Mouse (Mus musculus): ENCODE results near the gene Il1rapl2. TPM values are rescaled to one million over a fixed set of nuclear protein-coding genes. Genes with fewer than 3 reads are reported as not detected.

Gene Il1rapl2
- polyA plus RNA-seq (2016; fragmentation: Nextera tagmentation; extraction: Ambion mirVana), result not detected in 2 replicates

DNA sequence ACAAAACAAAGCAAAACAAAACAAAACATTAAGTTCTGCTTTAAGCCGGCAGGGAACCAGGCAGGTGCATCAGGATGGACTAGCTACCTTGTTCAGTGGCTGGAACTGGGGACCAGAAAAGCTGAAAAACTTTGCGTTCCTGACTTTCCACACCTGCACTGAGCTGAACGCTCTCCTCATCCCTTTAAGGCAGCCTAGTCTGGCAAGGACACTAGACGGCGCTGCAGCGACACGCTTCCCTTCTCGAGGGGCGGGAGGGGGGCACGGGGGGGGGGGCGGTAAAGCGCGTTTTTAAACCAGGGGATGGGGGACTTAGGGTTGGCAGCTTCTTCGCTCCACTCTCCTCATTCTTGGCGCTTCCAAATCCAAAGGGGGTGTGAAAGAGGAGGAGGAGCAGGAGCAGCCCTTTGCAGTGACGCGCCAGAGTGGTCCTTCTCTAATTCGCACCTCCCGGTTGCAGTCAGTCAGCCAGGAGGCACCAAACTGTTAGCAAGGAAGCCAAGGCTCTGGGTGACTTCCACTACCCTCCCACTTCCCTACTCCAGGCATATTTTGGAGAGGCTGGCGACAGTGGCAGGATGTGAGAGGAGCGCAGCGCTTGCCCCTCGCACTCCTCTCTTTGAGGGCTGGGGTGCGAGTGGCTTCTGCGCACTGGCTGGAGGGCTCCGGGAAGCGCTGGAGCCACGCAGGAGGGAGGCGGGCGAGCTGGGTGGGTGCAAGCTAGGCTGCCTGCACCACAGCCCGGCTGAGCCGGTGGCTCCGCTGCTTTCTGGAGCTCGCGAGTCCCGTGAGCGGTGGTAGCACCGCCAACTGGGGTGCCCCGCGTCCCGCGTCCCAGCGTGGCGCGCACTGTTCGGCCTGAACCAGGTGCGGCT lies at the start of gene Il1rapl2:
Gene Il1rapl2, plus strand, starts transcription at position 288 of the 875 bp plus-strand sequence.
- no peaks in the 10 kb centered on the region for H3K9me3 ChIP-seq
- H3K4me1 ChIP-seq, result no peaks in the 10 kb centered on the region
- DNase-seq (ENCODE audit: low spot score), result no peak
- peaks cover 49% of the 10 kb centered on the region for H3K27me3 ChIP-seq (ENCODE audit: insufficient read depth, poor library complexity, severe bottlenecking)
- 12% methylated on average over 44 of the region's 47 CpGs for WGBS
- no peak within 1 kb of the TSS for H3K27ac ChIP-seq
- peak within 1 kb of the TSS; percentile 56 for H3K4me3 ChIP-seq
- no peaks in the 10 kb centered on the region for H3K36me3 ChIP-seq

GRCm38 (mm10) chrX:137548348-137548747 lies 22.1 kb upstream of the Il1rapl2 start:
- H3K9me3 ChIP-seq, result no peaks in the 10 kb centered on the region
- H3K4me3 ChIP-seq, result no peak overlapping the region
- H3K27me3 ChIP-seq (ENCODE audit: insufficient read depth, poor library complexity, severe bottlenecking), result no peaks in the 10 kb centered on the region
- no peaks in the 10 kb centered on the region for H3K4me1 ChIP-seq
- H3K36me3 ChIP-seq, result no peaks in the 10 kb centered on the region
- DNase-seq (ENCODE audit: low spot score), result no peak
- H3K27ac ChIP-seq, result no peak overlapping the region
- WGBS, result 76% methylated on average over 2 of the region's 2 CpGs

GRCm38 (mm10) chrX:137569472-137570188 lies 778 bp upstream of the Il1rapl2 start:
- WGBS, result 31% methylated on average over 21 of the region's 21 CpGs

DNA sequence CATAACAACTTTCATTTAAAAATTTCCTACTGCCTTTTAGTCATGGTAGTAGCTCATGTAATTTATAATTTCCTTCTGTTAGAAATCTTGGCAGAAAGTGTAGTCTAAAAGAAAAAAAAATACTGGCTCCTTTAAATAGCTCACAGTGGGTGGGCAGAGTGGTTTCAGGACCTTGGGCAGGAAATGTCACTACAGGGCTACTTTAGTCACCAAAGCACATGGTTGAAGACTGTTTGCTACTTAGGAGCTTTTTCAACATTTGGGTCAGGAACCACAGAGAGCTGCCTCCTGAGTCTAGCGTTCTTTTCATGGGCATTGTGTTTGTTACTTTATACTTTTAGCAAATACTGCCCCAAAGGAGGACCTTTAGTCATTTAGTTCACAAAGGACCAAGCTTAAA lies 12.2 kb downstream of the Il1rapl2 start:
- Histone ChIP-seq H3K9me3 (no peaks in the 10 kb centered on the region), H3K4me3 (no peak overlapping the region), H3K27ac (no peak overlapping the region), H3K4me1 (no peaks in the 10 kb centered on the region), H3K27me3 (ENCODE audit: insufficient read depth, poor library complexity, severe bottlenecking) (no peaks in the 10 kb centered on the region), H3K36me3 (no peaks in the 10 kb centered on the region)
- WGBS, result 31% methylated on average over 1 of the region's 1 CpGs
- no peak for DNase-seq (ENCODE audit: low spot score)

More at GRCm38 (mm10) chrX:137569472-137570188, 778 bp upstream of the Il1rapl2 start:
- Histone ChIP-seq H3K27ac (no peak overlapping the region), H3K27me3 (ENCODE audit: insufficient read depth, poor library complexity, severe bottlenecking) (peaks cover 49% of the 10 kb centered on the region), H3K36me3 (no peaks in the 10 kb centered on the region), H3K4me1 (no peaks in the 10 kb centered on the region), H3K4me3 (peak overlapping the region; percentile 56), H3K9me3 (no peaks in the 10 kb centered on the region)
- DNase-seq (ENCODE audit: low spot score), result no peak

- Histone ChIP-seq H3K9me3 (no peaks in the 10 kb centered on the region), H3K4me3 (no peak overlapping the region), H3K27ac (no peak overlapping the region), H3K36me3 (no peaks in the 10 kb centered on the region), H3K4me1 (no peaks in the 10 kb centered on the region), H3K27me3 (ENCODE audit: insufficient read depth, poor library complexity, severe bottlenecking) (no peaks in the 10 kb centered on the region)
- no peak for DNase-seq (ENCODE audit: low spot score)
Measured at GRCm38 (mm10) chrX:137620697-137621096, 50.3 kb downstream of the Il1rapl2 start.

- 24% methylated on average over 2 of the region's 2 CpGs for WGBS
- H3K9me3 ChIP-seq, result no peaks in the 10 kb centered on the region
Measured at GRCm38 (mm10) chrX:137667011-137667410, 96.6 kb downstream of the Il1rapl2 start.

GRCm38 (mm10) chrX:137687974-137688373 lies 117.6 kb downstream of the Il1rapl2 start:
- no peak for DNase-seq (ENCODE audit: low spot score)
- H3K27ac ChIP-seq, result no peak overlapping the region
- H3K4me1 ChIP-seq, result no peaks in the 10 kb centered on the region
- no peaks in the 10 kb centered on the region for H3K9me3 ChIP-seq
- 85% methylated on average over 1 of the region's 1 CpGs for WGBS
- no peak overlapping the region for H3K4me3 ChIP-seq
- no peaks in the 10 kb centered on the region for H3K36me3 ChIP-seq
- no peaks in the 10 kb centered on the region for H3K27me3 ChIP-seq (ENCODE audit: insufficient read depth, poor library complexity, severe bottlenecking)

More at GRCm38 (mm10) chrX:137667011-137667410, 96.6 kb downstream of the Il1rapl2 start:
- DNase-seq (ENCODE audit: low spot score), result no peak
- Histone ChIP-seq H3K27ac (no peak overlapping the region), H3K4me3 (no peak overlapping the region), H3K4me1 (no peaks in the 10 kb centered on the region), H3K27me3 (ENCODE audit: insufficient read depth, poor library complexity, severe bottlenecking) (no peaks in the 10 kb centered on the region), H3K36me3 (no peaks in the 10 kb centered on the region)

DNA sequence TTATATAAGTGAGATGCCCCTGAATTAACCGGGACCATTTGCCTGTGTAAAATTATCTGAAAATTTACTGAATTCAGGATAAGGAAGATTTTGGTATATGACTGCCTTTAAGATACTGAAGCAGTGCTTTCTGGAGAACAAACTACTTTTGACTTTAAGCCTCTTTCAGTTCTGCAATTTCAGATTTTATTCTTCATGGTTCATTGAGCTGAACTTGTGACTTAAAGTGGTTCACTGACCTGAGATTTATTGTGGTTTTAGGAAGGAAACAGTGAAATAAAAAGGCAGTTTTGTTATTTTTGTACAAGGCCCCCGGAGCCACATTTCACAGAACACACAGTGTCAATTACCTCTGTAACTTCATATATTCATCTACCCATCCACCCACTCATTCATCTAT lies 129.6 kb downstream of the Il1rapl2 start:
- Histone ChIP-seq H3K36me3 (no peaks in the 10 kb centered on the region), H3K9me3 (no peaks in the 10 kb centered on the region), H3K4me1 (no peaks in the 10 kb centered on the region), H3K4me3 (no peak overlapping the region), H3K27me3 (ENCODE audit: insufficient read depth, poor library complexity, severe bottlenecking) (no peaks in the 10 kb centered on the region), H3K27ac (no peak overlapping the region)
- 76% methylated on average over 2 of the region's 2 CpGs for WGBS
- DNase-seq (ENCODE audit: low spot score), result no peak

DNA sequence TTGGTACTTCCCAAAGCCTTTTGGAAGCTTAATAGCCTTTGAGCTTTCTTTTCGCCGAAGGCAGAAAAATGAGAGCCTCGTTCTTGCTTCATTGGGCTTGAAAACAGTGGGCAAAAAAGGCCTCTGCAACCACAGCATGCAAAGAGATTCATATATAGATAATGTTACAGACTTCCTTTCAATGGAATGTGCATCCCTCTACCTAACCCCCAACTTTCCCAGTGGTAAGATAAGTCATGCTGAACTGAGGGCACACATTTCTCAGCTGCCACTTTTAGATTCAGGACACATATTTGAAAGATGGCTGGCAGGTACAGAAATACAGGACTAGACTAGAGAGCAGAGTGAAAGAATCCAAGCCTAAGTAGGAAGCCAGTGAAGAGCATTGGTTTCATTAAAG lies 185.1 kb downstream of the Il1rapl2 start:
- no peaks in the 10 kb centered on the region for H3K36me3 ChIP-seq
- H3K27ac ChIP-seq, result no peak overlapping the region
- H3K4me3 ChIP-seq, result no peak overlapping the region
- DNase-seq (ENCODE audit: low spot score), result no peak
- H3K4me1 ChIP-seq, result no peaks in the 10 kb centered on the region
- H3K9me3 ChIP-seq, result no peaks in the 10 kb centered on the region
- WGBS, result 78% methylated on average over 3 of the region's 3 CpGs
- H3K27me3 ChIP-seq (ENCODE audit: insufficient read depth, poor library complexity, severe bottlenecking), result no peaks in the 10 kb centered on the region

DNA sequence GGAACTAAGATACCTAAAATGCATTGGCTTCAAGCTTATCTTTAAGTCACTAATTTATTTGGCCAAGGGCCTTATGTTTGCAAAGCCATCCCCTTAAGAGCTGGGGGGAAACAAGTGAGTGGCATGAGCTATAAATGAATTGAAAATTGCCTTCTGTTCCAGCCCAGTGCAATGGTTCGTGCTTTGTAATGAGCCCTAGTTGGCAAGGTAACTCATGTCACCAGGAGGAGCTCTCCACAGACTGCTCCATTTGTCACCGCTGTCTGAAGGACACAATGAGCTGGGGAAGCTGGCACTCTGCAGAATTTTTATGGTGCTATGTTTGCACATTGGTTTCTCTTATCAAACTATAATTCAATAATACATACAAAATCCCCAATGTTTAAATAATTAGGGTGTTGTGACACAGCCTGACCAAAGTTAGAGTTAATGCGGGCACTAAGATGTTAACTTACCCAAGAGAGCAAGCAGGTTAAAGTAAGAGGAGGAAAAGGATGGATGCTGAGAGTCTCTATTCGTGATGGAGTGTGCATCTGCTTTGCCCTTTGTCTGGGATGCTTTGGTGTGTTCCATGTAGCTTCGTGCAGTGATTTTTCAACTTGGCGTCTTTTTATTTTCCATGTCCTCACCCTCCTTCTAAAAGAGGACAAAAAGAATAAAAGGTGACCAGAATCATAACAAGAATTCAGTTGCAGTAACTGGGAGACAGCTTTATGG lies 235.2 kb downstream of the Il1rapl2 start:
- WGBS, result 72% methylated on average over 6 of the region's 6 CpGs
- no peak overlapping the region for H3K4me3 ChIP-seq
- no peak overlapping the region for H3K27ac ChIP-seq
- no peaks in the 10 kb centered on the region for H3K9me3 ChIP-seq
- H3K27me3 ChIP-seq (ENCODE audit: insufficient read depth, poor library complexity, severe bottlenecking), result no peaks in the 10 kb centered on the region
- no peaks in the 10 kb centered on the region for H3K36me3 ChIP-seq
- no peak for DNase-seq (ENCODE audit: low spot score)
- no peaks in the 10 kb centered on the region for H3K4me1 ChIP-seq

GRCm38 (mm10) chrX:137806231-137807114 lies 236.1 kb downstream of the Il1rapl2 start:
- no peak for DNase-seq (ENCODE audit: low spot score)
- Histone ChIP-seq H3K4me1 (no peaks in the 10 kb centered on the region), H3K27me3 (ENCODE audit: insufficient read depth, poor library complexity, severe bottlenecking) (no peaks in the 10 kb centered on the region), H3K9me3 (no peaks in the 10 kb centered on the region), H3K36me3 (no peaks in the 10 kb centered on the region), H3K27ac (no peak overlapping the region), H3K4me3 (no peak overlapping the region)
- 68% methylated on average over 4 of the region's 4 CpGs for WGBS

GRCm38 (mm10) chrX:137809526-137809925 lies 239.1 kb downstream of the Il1rapl2 start:
- Histone ChIP-seq H3K4me3 (no peak overlapping the region), H3K4me1 (no peaks in the 10 kb centered on the region), H3K27me3 (ENCODE audit: insufficient read depth, poor library complexity, severe bottlenecking) (no peaks in the 10 kb centered on the region), H3K9me3 (no peaks in the 10 kb centered on the region), H3K36me3 (no peaks in the 10 kb centered on the region), H3K27ac (no peak overlapping the region)
- DNase-seq (ENCODE audit: low spot score), result no peak
- WGBS, result 65% methylated on average over 3 of the region's 3 CpGs
